Mouse (Mus musculus): ENCODE results near the gene Rhoh.

The Rhoh gene

GRCm38 (mm10) chr5:65895121-65895692 is 34.2 kb downstream of the Rhoh start:
- DNase-seq (ENCODE audit: inconsistent ontology term) = no peak

GRCm38 (mm10) chr5:65895764-65896163 is 34.8 kb downstream of the Rhoh start:
- no peak for DNase-seq (ENCODE audit: inconsistent ontology term)

GRCm38 (mm10) chr5:65897731-65898130 is 36.7 kb downstream of the Rhoh start:
- no peak for DNase-seq (ENCODE audit: inconsistent ontology term)

GRCm38 (mm10) chr5:65898683-65899082 is 37.7 kb downstream of the Rhoh start:
- no peak for DNase-seq (ENCODE audit: inconsistent ontology term)

- DNase-seq (ENCODE audit: inconsistent ontology term) = no peak
These were observed 39.1 kb downstream of the Rhoh start for GRCm38 (mm10) chr5:65900113-65900512.

GRCm38 (mm10) chr5:65900862-65901265 is 39.9 kb downstream of the Rhoh start:
- DNase-seq (ENCODE audit: inconsistent ontology term) = peak; percentile 58

GRCm38 (mm10) chr5:65901868-65902418 is 40.9 kb downstream of the Rhoh start:
- no peak for DNase-seq (ENCODE audit: inconsistent ontology term)

- no peak for DNase-seq (ENCODE audit: inconsistent ontology term)
These were observed 41.8 kb downstream of the Rhoh start for GRCm38 (mm10) chr5:65902811-65903210.

GRCm38 (mm10) chr5:65904476-65904875 is 43.5 kb downstream of the Rhoh start:
- no peak for DNase-seq (ENCODE audit: inconsistent ontology term)

- peak; percentile 87 for DNase-seq (ENCODE audit: inconsistent ontology term)
These were observed 47.7 kb downstream of the Rhoh start for GRCm38 (mm10) chr5:65908751-65909150.

GRCm38 (mm10) chr5:65909321-65909720 is 48.3 kb downstream of the Rhoh start:
- DNase-seq (ENCODE audit: inconsistent ontology term) = peak; percentile 21

- no peak for DNase-seq (ENCODE audit: inconsistent ontology term)
These were observed 49.4 kb downstream of the Rhoh start for GRCm38 (mm10) chr5:65910398-65910797.

GRCm38 (mm10) chr5:65911676-65912075 is 50.7 kb downstream of the Rhoh start:
- DNase-seq (ENCODE audit: inconsistent ontology term) = no peak

GRCm38 (mm10) chr5:65912201-65912600 is 51.2 kb downstream of the Rhoh start:
- no peak for DNase-seq (ENCODE audit: inconsistent ontology term)

GRCm38 (mm10) chr5:65913126-65913525 is 52.1 kb downstream of the Rhoh start:
- no peak for DNase-seq (ENCODE audit: inconsistent ontology term)

GRCm38 (mm10) chr5:65914342-65914741 is 53.3 kb downstream of the Rhoh start:
- DNase-seq (ENCODE audit: inconsistent ontology term) = no peak

GRCm38 (mm10) chr5:65916930-65917329 is 55.9 kb downstream of the Rhoh start:
- DNase-seq (ENCODE audit: inconsistent ontology term) = no peak

GRCm38 (mm10) chr5:65918601-65919000 is 57.6 kb downstream of the Rhoh start:
- DNase-seq (ENCODE audit: inconsistent ontology term) = no peak

- DNase-seq (ENCODE audit: inconsistent ontology term) = no peak
These were observed 58.3 kb downstream of the Rhoh start for GRCm38 (mm10) chr5:65919326-65919725.

- DNase-seq (ENCODE audit: inconsistent ontology term) = no peak
These were observed 58.9 kb downstream of the Rhoh start for GRCm38 (mm10) chr5:65919904-65920303.

- DNase-seq (ENCODE audit: inconsistent ontology term) = no peak
These were observed 59.9 kb downstream of the Rhoh start for GRCm38 (mm10) chr5:65920701-65921426.

- no peak for DNase-seq (ENCODE audit: inconsistent ontology term)
These were observed 60.6 kb downstream of the Rhoh start for GRCm38 (mm10) chr5:65921477-65922138.

GRCm38 (mm10) chr5:65926666-65927065 is 65.7 kb downstream of the Rhoh start:
- DNase-seq (ENCODE audit: inconsistent ontology term) = no peak
